Mouse (Mus musculus): ENCODE results near the gene Usp17lb. TPM values are rescaled to one million over a fixed set of nuclear protein-coding genes. Genes with fewer than 3 reads are reported as not detected.
"Not testable (repeated sequence)": the region's sequence is repeated elsewhere in the genome, so short reads cannot be mapped to it uniquely, and the experiment has no call there.

Gene Usp17lb
- polyA plus RNA-seq (2014; fragmentation: Nextera tagmentation; extraction: Ambion mirVana): not detected in 2 replicates

- H3K4me1 ChIP-seq (ENCODE audit: control insufficient read depth, insufficient read depth, low read length): no peaks in the 10 kb centered on the region
- WGBS: 71% methylated on average over 1 of the region's 1 CpGs
- no peaks in the 10 kb centered on the region for H3K9me3 ChIP-seq (replicated peaks; ENCODE audit: control insufficient read depth, low read length)
- H3K36me3 ChIP-seq (replicated peaks; ENCODE audit: control insufficient read depth, insufficient read depth, low read depth, low read length): no peaks in the 10 kb centered on the region
- ATAC-seq (replicated peaks; ENCODE audit: insufficient number of reproducible peaks, low FRiP score, low TSS enrichment, low read depth) (no peak), DNase-seq (ENCODE audit: low spot score) (no peak)
- H3K9ac ChIP-seq (replicated peaks; ENCODE audit: low read length): no peak within 1 kb of the TSS
- H3K27me3 ChIP-seq (ENCODE audit: control insufficient read depth, insufficient read depth, low read length): no peaks in the 10 kb centered on the region
- no peak within 1 kb of the TSS for H3K27ac ChIP-seq (replicated peaks; ENCODE audit: low read depth, low read length)
- H3K4me2 ChIP-seq (ENCODE audit: low read depth, low read length): no peak within 1 kb of the TSS
- H3K4me3 ChIP-seq (ENCODE audit: low read depth, low read length): no peak within 1 kb of the TSS
These were observed at the start of gene Usp17lb for GRCm38 (mm10) chr7:104842503-104842902. Usp17lb (minus strand) TSS chr7:104842603.

- DNase-seq (ENCODE audit: low spot score) (no peak), ATAC-seq (replicated peaks; ENCODE audit: insufficient number of reproducible peaks, low FRiP score, low TSS enrichment, low read depth) (no peak)
- Histone ChIP-seq H3K36me3 (replicated peaks; ENCODE audit: control insufficient read depth, insufficient read depth, low read depth, low read length) (no peaks in the 10 kb centered on the region), H3K4me3 (ENCODE audit: low read depth, low read length) (no peak within 1 kb of the TSS), H3K4me2 (ENCODE audit: low read depth, low read length) (no peak within 1 kb of the TSS), H3K4me1 (ENCODE audit: control insufficient read depth, insufficient read depth, low read length) (no peaks in the 10 kb centered on the region), H3K9me3 (replicated peaks; ENCODE audit: control insufficient read depth, low read length) (no peaks in the 10 kb centered on the region), H3K27me3 (ENCODE audit: control insufficient read depth, insufficient read depth, low read length) (no peaks in the 10 kb centered on the region), H3K27ac (replicated peaks; ENCODE audit: low read depth, low read length) (no peak within 1 kb of the TSS), H3K9ac (replicated peaks; ENCODE audit: low read length) (no peak within 1 kb of the TSS)
- 57% methylated on average over 1 of the region's 1 CpGs for WGBS
These were observed 35.3 kb upstream of the Usp17lb start, which contains the start of gene Olfr665 for GRCm38 (mm10) chr7:104877731-104878130. Olfr665 (plus strand) TSS chr7:104878031.

GRCm38 (mm10) chr7:104861381-104861780 lies 19.0 kb upstream of the Usp17lb start:
- no peak overlapping the region for H3K4me2 ChIP-seq (ENCODE audit: low read depth, low read length)
- no peak for DNase-seq (ENCODE audit: low spot score)
- no peaks in the 10 kb centered on the region for H3K9me3 ChIP-seq (replicated peaks; ENCODE audit: control insufficient read depth, low read length)
- H3K27me3 ChIP-seq (ENCODE audit: control insufficient read depth, insufficient read depth, low read length): no peaks in the 10 kb centered on the region
- H3K27ac ChIP-seq (replicated peaks; ENCODE audit: low read depth, low read length): no peak overlapping the region
- 83% methylated on average over 3 of the region's 3 CpGs for WGBS
- no peak for ATAC-seq (replicated peaks; ENCODE audit: insufficient number of reproducible peaks, low FRiP score, low TSS enrichment, low read depth)
- no peaks in the 10 kb centered on the region for H3K4me1 ChIP-seq (ENCODE audit: control insufficient read depth, insufficient read depth, low read length)
- no peaks in the 10 kb centered on the region for H3K36me3 ChIP-seq (replicated peaks; ENCODE audit: control insufficient read depth, insufficient read depth, low read depth, low read length)
- no peak overlapping the region for H3K4me3 ChIP-seq (ENCODE audit: low read depth, low read length)
- H3K9ac ChIP-seq (replicated peaks; ENCODE audit: low read length): no peak overlapping the region

GRCm38 (mm10) chr7:104857683-104858082 lies 15.3 kb upstream of the Usp17lb start:
- ATAC-seq (replicated peaks; ENCODE audit: insufficient number of reproducible peaks, low FRiP score, low TSS enrichment, low read depth): no peak
- no peaks in the 10 kb centered on the region for H3K9me3 ChIP-seq (replicated peaks; ENCODE audit: control insufficient read depth, low read length)

GRCm38 (mm10) chr7:104856709-104857108 lies 14.3 kb upstream of the Usp17lb start, which contains the start of gene Usp17la:
Usp17la (plus strand) TSS chr7:104857009.
- H3K4me2 ChIP-seq (ENCODE audit: low read depth, low read length); DNase-seq (ENCODE audit: low spot score); H3K36me3 ChIP-seq (replicated peaks; ENCODE audit: control insufficient read depth, insufficient read depth, low read depth, low read length); ATAC-seq (replicated peaks; ENCODE audit: insufficient number of reproducible peaks, low FRiP score, low TSS enrichment, low read depth); H3K9me3 ChIP-seq (replicated peaks; ENCODE audit: control insufficient read depth, low read length); H3K9ac ChIP-seq (replicated peaks; ENCODE audit: low read length); H3K27me3 ChIP-seq (ENCODE audit: control insufficient read depth, insufficient read depth, low read length); H3K4me1 ChIP-seq (ENCODE audit: control insufficient read depth, insufficient read depth, low read length); H3K4me3 ChIP-seq (ENCODE audit: low read depth, low read length); H3K27ac ChIP-seq (replicated peaks; ENCODE audit: low read depth, low read length): not testable (repeated sequence)
- WGBS: 86% methylated on average over 2 of the region's 2 CpGs

More at GRCm38 (mm10) chr7:104857683-104858082, 15.3 kb upstream of the Usp17lb start:
- no peak overlapping the region for H3K27ac ChIP-seq (replicated peaks; ENCODE audit: low read depth, low read length)
- H3K4me1 ChIP-seq (ENCODE audit: control insufficient read depth, insufficient read depth, low read length): no peaks in the 10 kb centered on the region
- no peak overlapping the region for H3K4me3 ChIP-seq (ENCODE audit: low read depth, low read length)
- H3K36me3 ChIP-seq (replicated peaks; ENCODE audit: control insufficient read depth, insufficient read depth, low read depth, low read length): no peaks in the 10 kb centered on the region
- no peak for DNase-seq (ENCODE audit: low spot score)
- 68% methylated on average over 1 of the region's 1 CpGs for WGBS
- no peak overlapping the region for H3K9ac ChIP-seq (replicated peaks; ENCODE audit: low read length)
- H3K4me2 ChIP-seq (ENCODE audit: low read depth, low read length): no peak overlapping the region
- H3K27me3 ChIP-seq (ENCODE audit: control insufficient read depth, insufficient read depth, low read length): no peaks in the 10 kb centered on the region

GRCm38 (mm10) chr7:104855248-104855750 lies 12.9 kb upstream of the Usp17lb start:
- H3K9ac ChIP-seq (replicated peaks; ENCODE audit: low read length): no peak overlapping the region
- H3K4me2 ChIP-seq (ENCODE audit: low read depth, low read length): no peak overlapping the region
- ATAC-seq (replicated peaks; ENCODE audit: insufficient number of reproducible peaks, low FRiP score, low TSS enrichment, low read depth) (no peak), DNase-seq (ENCODE audit: low spot score) (no peak)
- no peak overlapping the region for H3K4me3 ChIP-seq (ENCODE audit: low read depth, low read length)
- H3K27me3 ChIP-seq (ENCODE audit: control insufficient read depth, insufficient read depth, low read length): no peaks in the 10 kb centered on the region
- 86% methylated on average over 3 of the region's 3 CpGs for whole genome bisulfite sequencing
- H3K9me3 ChIP-seq (replicated peaks; ENCODE audit: control insufficient read depth, low read length): no peaks in the 10 kb centered on the region
- H3K36me3 ChIP-seq (replicated peaks; ENCODE audit: control insufficient read depth, insufficient read depth, low read depth, low read length): no peaks in the 10 kb centered on the region
- H3K27ac ChIP-seq (replicated peaks; ENCODE audit: low read depth, low read length): no peak overlapping the region
- no peaks in the 10 kb centered on the region for H3K4me1 ChIP-seq (ENCODE audit: control insufficient read depth, insufficient read depth, low read length)

- 35% methylated on average over 2 of the region's 2 CpGs for WGBS
- H3K27me3 ChIP-seq (ENCODE audit: control insufficient read depth, insufficient read depth, low read length); H3K36me3 ChIP-seq (replicated peaks; ENCODE audit: control insufficient read depth, insufficient read depth, low read depth, low read length); DNase-seq (ENCODE audit: low spot score); H3K4me2 ChIP-seq (ENCODE audit: low read depth, low read length); H3K4me1 ChIP-seq (ENCODE audit: control insufficient read depth, insufficient read depth, low read length); H3K4me3 ChIP-seq (ENCODE audit: low read depth, low read length); H3K27ac ChIP-seq (replicated peaks; ENCODE audit: low read depth, low read length); H3K9ac ChIP-seq (replicated peaks; ENCODE audit: low read length); ATAC-seq (replicated peaks; ENCODE audit: insufficient number of reproducible peaks, low FRiP score, low TSS enrichment, low read depth); H3K9me3 ChIP-seq (replicated peaks; ENCODE audit: control insufficient read depth, low read length): not testable (repeated sequence)
These were observed 9.1 kb upstream of the Usp17lb start for GRCm38 (mm10) chr7:104851546-104851945.

GRCm38 (mm10) chr7:104843731-104844287 lies 1.4 kb upstream of the Usp17lb start:
- no peaks in the 10 kb centered on the region for H3K27me3 ChIP-seq (ENCODE audit: control insufficient read depth, insufficient read depth, low read length)
- no peaks in the 10 kb centered on the region for H3K4me1 ChIP-seq (ENCODE audit: control insufficient read depth, insufficient read depth, low read length)
- no peak overlapping the region for H3K27ac ChIP-seq (replicated peaks; ENCODE audit: low read depth, low read length)
- no peak for DNase-seq (ENCODE audit: low spot score)
- H3K9me3 ChIP-seq (replicated peaks; ENCODE audit: control insufficient read depth, low read length): no peaks in the 10 kb centered on the region
- ATAC-seq (replicated peaks; ENCODE audit: insufficient number of reproducible peaks, low FRiP score, low TSS enrichment, low read depth): no peak
- 63% methylated on average over 1 of the region's 1 CpGs for WGBS
- H3K36me3 ChIP-seq (replicated peaks; ENCODE audit: control insufficient read depth, insufficient read depth, low read depth, low read length): no peaks in the 10 kb centered on the region
- no peak overlapping the region for H3K4me3 ChIP-seq (ENCODE audit: low read depth, low read length)
- no peak overlapping the region for H3K4me2 ChIP-seq (ENCODE audit: low read depth, low read length)
- H3K9ac ChIP-seq (replicated peaks; ENCODE audit: low read length): no peak overlapping the region

Data from embryonic facial prominence, embryonic 11.5 days (tissue).